Comparison of ENCODE assay signal across 8 mouse cellular contexts in genomic region chr8:3475715-3476429, GRCm38 (mm10). TPM values are rescaled to one million over a fixed set of nuclear protein-coding genes. Genes with fewer than 3 reads are reported as not detected.
DNase-seq lines count a peak whose midpoint lies in the region; ATAC-seq and TF ChIP-seq lines count a peak whose summit lies in the region.

No protein-coding gene starts in this region.

- H3K36me3 ChIP-seq in spleen, adult 2 months (ENCODE audit: control insufficient read depth, insufficient read depth, low read length), result no peaks in the 10 kb centered on the region
- H3K36me3 ChIP-seq in forebrain, embryonic 15.5 days, result no peaks in the 10 kb centered on the region
- H3K36me3 ChIP-seq in liver, embryonic 15.5 days (replicated peaks), result no peaks in the 10 kb centered on the region
- H3K36me3 ChIP-seq in stomach, embryonic 16.5 days (ENCODE audit: control insufficient read depth, insufficient read depth, low read length), result no peaks in the 10 kb centered on the region

- DNase-seq in spleen, adult 2 months (ENCODE audit: low read depth in 1 of 2, low spot score in 2 of 2), result no peak
- no peak for DNase-seq in spleen, postnatal 4 days (ENCODE audit: low spot score in 2 of 2)
- no peak for DNase-seq in spleen, postnatal 36 days (ENCODE audit: low spot score in 2 of 2)
- DNase-seq in cerebellum, postnatal 36 days, result no peak
- no peak for DNase-seq in cerebellum, adult 9-10 months

- H3K4me1 ChIP-seq in spleen, adult 2 months (ENCODE audit: control insufficient read depth, insufficient read depth, insufficient read length), result no peaks in the 10 kb centered on the region
- H3K4me1 ChIP-seq in forebrain, embryonic 15.5 days, result peaks cover 6% of the 10 kb centered on the region; the same call in 1 of the 2 replicates
- H3K4me1 ChIP-seq in liver, embryonic 15.5 days (replicated peaks), result peaks cover 7% of the 10 kb centered on the region; the same call in 1 of the 2 replicates
- peaks cover 2% of the 10 kb centered on the region; the same call in 1 of the 2 replicates for H3K4me1 ChIP-seq in stomach, embryonic 16.5 days (ENCODE audit: control insufficient read depth, insufficient read depth, low read length)

- no peaks in the 10 kb centered on the region for H3K27me3 ChIP-seq in spleen, adult 2 months (ENCODE audit: control insufficient read depth, insufficient read depth, low read length)
- no peaks in the 10 kb centered on the region for H3K27me3 ChIP-seq in forebrain, embryonic 15.5 days
- peaks cover 26% of the 10 kb centered on the region for H3K27me3 ChIP-seq in liver, embryonic 15.5 days
- H3K27me3 ChIP-seq in stomach, embryonic 16.5 days (ENCODE audit: control insufficient read depth, insufficient read depth, low read length), result no peaks in the 10 kb centered on the region

- TF ChIP-seq POLR2A in spleen, adult 2 months (IDR thresholded peaks at IDR 0.05; ENCODE audit: low read depth, low read length), result no peak

- H3K27ac ChIP-seq in spleen, adult 2 months (ENCODE audit: insufficient read depth, low read length), result no peak overlapping the region
- H3K27ac ChIP-seq in forebrain, embryonic 15.5 days (replicated peaks), result no peak overlapping the region
- no peak overlapping the region for H3K27ac ChIP-seq in liver, embryonic 15.5 days (replicated peaks)
- H3K27ac ChIP-seq in stomach, embryonic 16.5 days (ENCODE audit: low read length), result no peak overlapping the region

- 48% methylated on average over 37 of the region's 37 CpGs for WGBS in spleen, adult 2 months
- WGBS in forebrain, embryonic 15.5 days, result 30% methylated on average over 37 of the region's 37 CpGs
- 23% methylated on average over 37 of the region's 37 CpGs for WGBS in liver, embryonic 15.5 days (ENCODE audit: insufficient replicate concordance)
- 21% methylated on average over 37 of the region's 37 CpGs for WGBS in stomach, embryonic 16.5 days

- H3K9ac ChIP-seq in forebrain, embryonic 15.5 days (replicated peaks), result peak overlapping the region; percentile 35
- H3K9ac ChIP-seq in liver, embryonic 15.5 days, result no peak overlapping the region
- H3K9ac ChIP-seq in stomach, embryonic 16.5 days (ENCODE audit: low read length), result peak overlapping the region; percentile 43; the same call in 1 of the 2 replicates

- H3K4me3 ChIP-seq in spleen, adult 2 months (ENCODE audit: extremely low read depth, insufficient read depth, insufficient read length), result 0 out of 2 replicates have a peak overlapping the region, but pooled peaks have one; percentile 2
- peak overlapping the region; percentile 30 for H3K4me3 ChIP-seq in forebrain, embryonic 15.5 days
- H3K4me3 ChIP-seq in liver, embryonic 15.5 days (replicated peaks), result no peak overlapping the region
- H3K4me3 ChIP-seq in stomach, embryonic 16.5 days (replicated peaks; ENCODE audit: low read length), result peak overlapping the region; percentile 27

- TF ChIP-seq CTCF in spleen, adult 2 months (IDR thresholded peaks at IDR 0.05; ENCODE audit: extremely low read depth, insufficient read depth, insufficient read length, insufficient replicate concordance), result no peak

- H3K9me3 ChIP-seq in forebrain, embryonic 15.5 days, result no peaks in the 10 kb centered on the region
- no peaks in the 10 kb centered on the region for H3K9me3 ChIP-seq in liver, embryonic 15.5 days (replicated peaks)
- H3K9me3 ChIP-seq in stomach, embryonic 16.5 days (replicated peaks; ENCODE audit: control insufficient read depth, low read length), result no peaks in the 10 kb centered on the region

- peak overlapping the region; percentile 41 for H3K4me2 ChIP-seq in forebrain, embryonic 15.5 days (replicated peaks)
- peak overlapping the region; percentile 39 for H3K4me2 ChIP-seq in liver, embryonic 15.5 days
- H3K4me2 ChIP-seq in stomach, embryonic 16.5 days (ENCODE audit: low read depth, low read length), result peak overlapping the region; percentile 53

- ATAC-seq in forebrain, embryonic 15.5 days (replicated peaks), result peak; percentile 41; the same call in 1 of the 2 replicates
- ATAC-seq in liver, embryonic 15.5 days (ENCODE audit: insufficient read depth), result no peak
- ATAC-seq in stomach, embryonic 16.5 days (ENCODE audit: insufficient read depth, low FRiP score), result peak; percentile 20; the same call in 1 of the 2 replicates

RNA-seq across cellular contexts. Expression of gene Tex45, which starts 5.2 kb away (rescaled TPM):
- polyA plus RNA-seq in spleen, adult 2 months (2012; rRNA removed), result 0.05 TPM in 1 of 2 replicates, not detected in the other
- 0.11 and 0.25 TPM in 2 replicates for polyA plus RNA-seq in forebrain, embryonic 15.5 days (2015; fragmentation: Nextera tagmentation; extraction: Ambion mirVana)
- polyA plus RNA-seq in liver, embryonic 15.5 days (2015; fragmentation: Nextera tagmentation; extraction: Ambion mirVana), result not detected in 2 replicates
- polyA plus RNA-seq in stomach, embryonic 16.5 days (2015; fragmentation: Nextera tagmentation; extraction: Ambion mirVana), result not detected in 2 replicates

RNA-seq across cellular contexts. Expression of gene Pex11g, which starts 8.4 kb away (rescaled TPM):
- polyA plus RNA-seq in spleen, adult 2 months (2012; rRNA removed), result 2.6 and 2.7 TPM in 2 replicates
- polyA plus RNA-seq in forebrain, embryonic 15.5 days (2015; fragmentation: Nextera tagmentation; extraction: Ambion mirVana), result 3.3 and 3.8 TPM in 2 replicates
- 6.7 and 8.0 TPM in 2 replicates for polyA plus RNA-seq in liver, embryonic 15.5 days (2015; fragmentation: Nextera tagmentation; extraction: Ambion mirVana)
- polyA plus RNA-seq in stomach, embryonic 16.5 days (2015; fragmentation: Nextera tagmentation; extraction: Ambion mirVana), result 10.8 and 12.1 TPM in 2 replicates

RNA-seq across cellular contexts. Expression of gene Zfp358, which starts 17.1 kb away (rescaled TPM):
- 22.9 and 32.5 TPM in 2 replicates for polyA plus RNA-seq in spleen, adult 2 months (2012; rRNA removed)
- 74.3 and 79.6 TPM in 2 replicates for polyA plus RNA-seq in forebrain, embryonic 15.5 days (2015; fragmentation: Nextera tagmentation; extraction: Ambion mirVana)
- 4.8 and 5.8 TPM in 2 replicates for polyA plus RNA-seq in liver, embryonic 15.5 days (2015; fragmentation: Nextera tagmentation; extraction: Ambion mirVana)
- polyA plus RNA-seq in stomach, embryonic 16.5 days (2015; fragmentation: Nextera tagmentation; extraction: Ambion mirVana), result 32.1 and 32.4 TPM in 2 replicates

RNA-seq across cellular contexts. Expression of gene Mcoln1, which starts 24.4 kb away (rescaled TPM):
- 188 and 219 TPM in 2 replicates for polyA plus RNA-seq in spleen, adult 2 months (2012; rRNA removed)
- polyA plus RNA-seq in forebrain, embryonic 15.5 days (2015; fragmentation: Nextera tagmentation; extraction: Ambion mirVana), result 88.9 and 95.4 TPM in 2 replicates
- 21.4 and 25.0 TPM in 2 replicates for polyA plus RNA-seq in liver, embryonic 15.5 days (2015; fragmentation: Nextera tagmentation; extraction: Ambion mirVana)
- polyA plus RNA-seq in stomach, embryonic 16.5 days (2015; fragmentation: Nextera tagmentation; extraction: Ambion mirVana), result 42.4 and 51.4 TPM in 2 replicates

RNA-seq across cellular contexts. Expression of gene Pnpla6, which starts 39.3 kb away (rescaled TPM):
- 56.0 and 60.4 TPM in 2 replicates for polyA plus RNA-seq in spleen, adult 2 months (2012; rRNA removed)
- 28.0 and 28.1 TPM in 2 replicates for polyA plus RNA-seq in forebrain, embryonic 15.5 days (2015; fragmentation: Nextera tagmentation; extraction: Ambion mirVana)
- 9.2 and 11.9 TPM in 2 replicates for polyA plus RNA-seq in liver, embryonic 15.5 days (2015; fragmentation: Nextera tagmentation; extraction: Ambion mirVana)
- polyA plus RNA-seq in stomach, embryonic 16.5 days (2015; fragmentation: Nextera tagmentation; extraction: Ambion mirVana), result 36.0 and 37.6 TPM in 2 replicates
